Mouse (Mus musculus): ENCODE results near the gene Tbc1d9b. TPM values are rescaled to one million over a fixed set of nuclear protein-coding genes. Genes with fewer than 3 reads are reported as not detected.

Gene Tbc1d9b
- polyA plus RNA-seq, 1 experiment from 2014 or later, result 37.3 TPM

- H3K4me2 ChIP-seq (ENCODE audit: low read length), result no peak overlapping the region
- no peak overlapping the region for H3K27ac ChIP-seq (ENCODE audit: low read depth)
- 91% methylated on average over 3 of the region's 3 CpGs for WGBS
- no peaks in the 10 kb centered on the region for H3K9me3 ChIP-seq (ENCODE audit: control insufficient read depth, low read length)
- no peak overlapping the region for H3K9ac ChIP-seq (ENCODE audit: low read length)
- DNase-seq (ENCODE audit: low spot score) (no peak), ATAC-seq (replicated peaks; ENCODE audit: low FRiP score, low TSS enrichment, low read depth) (no peak)
- peaks cover 73% of the 10 kb centered on the region for H3K36me3 ChIP-seq (ENCODE audit: control insufficient read depth, insufficient read depth, low read length)
- H3K4me1 ChIP-seq (replicated peaks; ENCODE audit: control insufficient read depth, insufficient read depth, low read length), result peaks cover 5% of the 10 kb centered on the region; the same call in 1 of the 2 replicates
- H3K27me3 ChIP-seq (replicated peaks; ENCODE audit: control insufficient read depth, insufficient read depth, low read length), result no peaks in the 10 kb centered on the region
- no peak overlapping the region for H3K4me3 ChIP-seq (ENCODE audit: low read depth, low read length)
Observed at GRCm38 (mm10) chr11:50205434-50205833, 74.2 kb downstream of the Tbc1d9b start.

GRCm38 (mm10) chr11:50206037-50206436 lies 74.8 kb downstream of the Tbc1d9b start:
- Histone ChIP-seq H3K9ac (ENCODE audit: low read length) (no peak overlapping the region), H3K9me3 (ENCODE audit: control insufficient read depth, low read length) (no peaks in the 10 kb centered on the region), H3K4me3 (ENCODE audit: low read depth, low read length) (no peak overlapping the region), H3K4me1 (replicated peaks; ENCODE audit: control insufficient read depth, insufficient read depth, low read length) (peaks cover 7% of the 10 kb centered on the region), H3K36me3 (ENCODE audit: control insufficient read depth, insufficient read depth, low read length) (peaks cover 67% of the 10 kb centered on the region), H3K4me2 (ENCODE audit: low read length) (no peak overlapping the region), H3K27ac (ENCODE audit: low read depth) (no peak overlapping the region), H3K27me3 (replicated peaks; ENCODE audit: control insufficient read depth, insufficient read depth, low read length) (no peaks in the 10 kb centered on the region)
- DNase-seq (ENCODE audit: low spot score) (no peak), ATAC-seq (replicated peaks; ENCODE audit: low FRiP score, low TSS enrichment, low read depth) (no peak)
- 83% methylated on average over 2 of the region's 2 CpGs for WGBS

- H3K27me3 ChIP-seq (replicated peaks; ENCODE audit: control insufficient read depth, insufficient read depth, low read length), result no peaks in the 10 kb centered on the region
- DNase-seq (ENCODE audit: low spot score), result no peak
- H3K4me3 ChIP-seq (ENCODE audit: low read depth, low read length), result no peak overlapping the region
- H3K36me3 ChIP-seq (ENCODE audit: control insufficient read depth, insufficient read depth, low read length), result peaks cover 54% of the 10 kb centered on the region
- no peak overlapping the region for H3K9ac ChIP-seq (ENCODE audit: low read length)
- peaks cover 11% of the 10 kb centered on the region for H3K4me1 ChIP-seq (replicated peaks; ENCODE audit: control insufficient read depth, insufficient read depth, low read length)
- no peak for ATAC-seq (replicated peaks; ENCODE audit: low FRiP score, low TSS enrichment, low read depth)
- no peak overlapping the region for H3K27ac ChIP-seq (ENCODE audit: low read depth)
- no peaks in the 10 kb centered on the region for H3K9me3 ChIP-seq (ENCODE audit: control insufficient read depth, low read length)
- WGBS, result 96% methylated on average over 14 of the region's 14 CpGs
- no peak overlapping the region for H3K4me2 ChIP-seq (ENCODE audit: low read length)
Observed at GRCm38 (mm10) chr11:50207344-50207743, 76.1 kb downstream of the Tbc1d9b start.

- Histone ChIP-seq H3K4me3 (ENCODE audit: low read depth, low read length) (no peak overlapping the region), H3K9ac (ENCODE audit: low read length) (no peak overlapping the region), H3K4me2 (ENCODE audit: low read length) (no peak overlapping the region), H3K27me3 (replicated peaks; ENCODE audit: control insufficient read depth, insufficient read depth, low read length) (no peaks in the 10 kb centered on the region), H3K9me3 (ENCODE audit: control insufficient read depth, low read length) (no peaks in the 10 kb centered on the region), H3K36me3 (ENCODE audit: control insufficient read depth, insufficient read depth, low read length) (peaks cover 47% of the 10 kb centered on the region), H3K4me1 (replicated peaks; ENCODE audit: control insufficient read depth, insufficient read depth, low read length) (peaks cover 11% of the 10 kb centered on the region), H3K27ac (ENCODE audit: low read depth) (no peak overlapping the region)
- 96% methylated on average over 5 of the region's 5 CpGs for WGBS
- ATAC-seq (replicated peaks; ENCODE audit: low FRiP score, low TSS enrichment, low read depth) (no peak), DNase-seq (ENCODE audit: low spot score) (no peak)
Observed at GRCm38 (mm10) chr11:50208039-50208438, 76.8 kb downstream of the Tbc1d9b start.

GRCm38 (mm10) chr11:50210101-50210504 lies 78.9 kb downstream of the Tbc1d9b start:
- DNase-seq (ENCODE audit: low spot score), result no peak
- Histone ChIP-seq H3K4me1 (replicated peaks; ENCODE audit: control insufficient read depth, insufficient read depth, low read length) (peaks cover 11% of the 10 kb centered on the region), H3K4me3 (ENCODE audit: low read depth, low read length) (peak overlapping the region; percentile 96), H3K27ac (ENCODE audit: low read depth) (peak overlapping the region; percentile 99), H3K4me2 (ENCODE audit: low read length) (peak overlapping the region; percentile 66), H3K9ac (ENCODE audit: low read length) (peak overlapping the region; percentile 97), H3K36me3 (ENCODE audit: control insufficient read depth, insufficient read depth, low read length) (peaks cover 27% of the 10 kb centered on the region), H3K9me3 (ENCODE audit: control insufficient read depth, low read length) (no peaks in the 10 kb centered on the region), H3K27me3 (replicated peaks; ENCODE audit: control insufficient read depth, insufficient read depth, low read length) (no peaks in the 10 kb centered on the region)
- ATAC-seq (replicated peaks; ENCODE audit: low FRiP score, low TSS enrichment, low read depth), result peak; percentile 91
- under 1% methylated on average over 24 of the region's 24 CpGs for WGBS

GRCm38 (mm10) chr11:50210505-50211151 lies 79.4 kb downstream of the Tbc1d9b start, which contains the start of the genes Sqstm1 and Mgat4b:
Gene Sqstm1, minus strand, starts transcription at chr11:50210827.
Gene Mgat4b, plus strand, starts transcription at chr11:50210890.
- DNase-seq (ENCODE audit: low spot score), result peak; percentile 95
- Histone ChIP-seq H3K36me3 (ENCODE audit: control insufficient read depth, insufficient read depth, low read length) (peaks cover 22% of the 10 kb centered on the region), H3K9ac (ENCODE audit: low read length) (peak within 1 kb of the TSS; percentile 97), H3K4me2 (ENCODE audit: low read length) (peak within 1 kb of the TSS; percentile 66), H3K27me3 (replicated peaks; ENCODE audit: control insufficient read depth, insufficient read depth, low read length) (no peaks in the 10 kb centered on the region), H3K27ac (ENCODE audit: low read depth) (peak within 1 kb of the TSS; percentile 99), H3K9me3 (ENCODE audit: control insufficient read depth, low read length) (no peaks in the 10 kb centered on the region), H3K4me3 (ENCODE audit: low read depth, low read length) (peak within 1 kb of the TSS; percentile 96), H3K4me1 (replicated peaks; ENCODE audit: control insufficient read depth, insufficient read depth, low read length) (peaks cover 13% of the 10 kb centered on the region)
- peak; percentile 76 for ATAC-seq (replicated peaks; ENCODE audit: low FRiP score, low TSS enrichment, low read depth)
- WGBS, result under 1% methylated on average over 48 of the region's 48 CpGs

- H3K9ac ChIP-seq (ENCODE audit: low read length), result no peak overlapping the region; the same call in 1 of the 2 replicates
- H3K36me3 ChIP-seq (ENCODE audit: control insufficient read depth, insufficient read depth, low read length), result peaks cover 13% of the 10 kb centered on the region
- DNase-seq (ENCODE audit: low spot score) (no peak), ATAC-seq (replicated peaks; ENCODE audit: low FRiP score, low TSS enrichment, low read depth) (no peak)
- no peaks in the 10 kb centered on the region for H3K27me3 ChIP-seq (replicated peaks; ENCODE audit: control insufficient read depth, insufficient read depth, low read length)
- H3K9me3 ChIP-seq (ENCODE audit: control insufficient read depth, low read length), result no peaks in the 10 kb centered on the region
- H3K4me2 ChIP-seq (ENCODE audit: low read length), result peak overlapping the region; percentile 66
- WGBS, result 90% methylated on average over 3 of the region's 3 CpGs
- peak overlapping the region; percentile 96 for H3K4me3 ChIP-seq (ENCODE audit: low read depth, low read length)
- H3K27ac ChIP-seq (ENCODE audit: low read depth), result no peak overlapping the region
- peaks cover 20% of the 10 kb centered on the region for H3K4me1 ChIP-seq (replicated peaks; ENCODE audit: control insufficient read depth, insufficient read depth, low read length)
Observed at GRCm38 (mm10) chr11:50211322-50212059, 80.3 kb downstream of the Tbc1d9b start.

- Histone ChIP-seq H3K36me3 (ENCODE audit: control insufficient read depth, insufficient read depth, low read length) (peaks cover 6% of the 10 kb centered on the region), H3K4me2 (ENCODE audit: low read length) (no peak overlapping the region), H3K4me1 (replicated peaks; ENCODE audit: control insufficient read depth, insufficient read depth, low read length) (peaks cover 20% of the 10 kb centered on the region), H3K27ac (ENCODE audit: low read depth) (no peak overlapping the region), H3K27me3 (replicated peaks; ENCODE audit: control insufficient read depth, insufficient read depth, low read length) (no peaks in the 10 kb centered on the region), H3K9me3 (ENCODE audit: control insufficient read depth, low read length) (no peaks in the 10 kb centered on the region), H3K9ac (ENCODE audit: low read length) (no peak overlapping the region), H3K4me3 (ENCODE audit: low read depth, low read length) (no peak overlapping the region)
- ATAC-seq (replicated peaks; ENCODE audit: low FRiP score, low TSS enrichment, low read depth) (no peak), DNase-seq (ENCODE audit: low spot score) (no peak)
- WGBS, result 75% methylated on average over 3 of the region's 3 CpGs
Observed at GRCm38 (mm10) chr11:50212060-50212739, 81.0 kb downstream of the Tbc1d9b start.

All from intestine, embryonic 14.5 days (tissue).